Mouse (Mus musculus) left cerebral cortex, adult 18-20 months (tissue): ENCODE measurements at regions not wholly inside any gene's neighbourhood (a gene's known extent, or its start where the extent isn't known, plus 50 kb on each side); places are given as distances from the start of the nearest gene placed in this dataset.
A peak's percentile ranks its signal among the peaks of the same experiment; 100 is the strongest.

Experiments used
- DNase-seq, 2 experiments: peaks; one replicate each; pipeline ENCODE4 v3.0.0; 2021 to 2022; ENCODE audit warnings: low spot score in 2 of 2, mixed read lengths in 1 of 2

DNA sequence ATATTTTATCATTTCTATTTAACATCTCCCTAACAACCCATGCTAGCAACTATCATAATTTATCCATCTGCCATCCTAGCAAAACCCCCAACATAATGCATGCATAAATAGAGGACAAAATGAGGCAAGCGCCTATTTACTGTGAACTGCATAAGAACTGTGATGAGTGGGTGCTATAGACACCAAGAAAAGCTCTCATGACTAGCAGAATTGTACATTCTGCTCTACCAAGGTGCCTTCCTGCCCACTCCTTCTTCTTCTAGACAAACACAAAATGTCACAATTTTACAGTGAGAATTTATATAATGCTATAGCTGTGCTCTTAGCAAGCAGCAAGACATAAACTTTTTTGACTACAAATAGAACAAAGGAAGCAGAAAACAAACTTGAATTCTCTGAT, 305.9 kb downstream of the Brinp1 start:
- peak in 1 of 2 experiments; percentile 22 for DNase-seq

DNA sequence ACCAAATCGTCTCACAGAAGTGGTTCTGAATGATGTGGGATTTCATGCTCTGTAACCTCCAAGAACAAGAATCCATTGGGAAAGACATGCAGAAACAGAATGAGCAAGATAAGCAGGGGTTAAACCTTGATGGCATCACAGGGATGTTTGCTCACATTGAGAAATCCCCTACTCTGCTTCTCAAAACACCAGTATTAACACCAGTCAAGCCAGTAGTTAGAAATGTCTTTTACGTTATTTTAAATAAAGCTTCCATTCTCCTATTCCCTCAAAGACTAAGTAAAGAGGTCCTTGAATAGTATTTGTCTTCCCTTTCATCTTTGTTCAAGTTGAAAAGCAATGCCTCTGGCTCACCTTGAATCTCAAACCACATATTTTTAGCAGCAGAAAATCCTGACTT, 320.9 kb downstream of the Brinp1 start:
- DNase-seq: no peak

DNA sequence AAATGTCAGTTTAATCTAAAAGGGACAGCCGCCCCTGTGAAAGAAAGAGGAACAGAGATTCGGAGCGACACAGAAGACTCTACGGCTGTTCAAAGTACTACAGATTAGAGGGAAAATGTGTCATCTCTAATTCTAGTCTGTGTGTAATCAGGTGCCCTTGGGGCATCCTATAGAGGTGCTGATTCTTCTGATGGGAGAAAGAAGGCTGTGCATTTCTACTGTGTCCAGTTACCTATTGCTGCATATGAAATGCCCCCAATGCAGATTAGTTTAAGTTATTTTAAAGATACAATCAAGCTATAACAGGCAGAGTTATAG, 330.2 kb downstream of the Brinp1 start:
- no peak for DNase-seq

DNA sequence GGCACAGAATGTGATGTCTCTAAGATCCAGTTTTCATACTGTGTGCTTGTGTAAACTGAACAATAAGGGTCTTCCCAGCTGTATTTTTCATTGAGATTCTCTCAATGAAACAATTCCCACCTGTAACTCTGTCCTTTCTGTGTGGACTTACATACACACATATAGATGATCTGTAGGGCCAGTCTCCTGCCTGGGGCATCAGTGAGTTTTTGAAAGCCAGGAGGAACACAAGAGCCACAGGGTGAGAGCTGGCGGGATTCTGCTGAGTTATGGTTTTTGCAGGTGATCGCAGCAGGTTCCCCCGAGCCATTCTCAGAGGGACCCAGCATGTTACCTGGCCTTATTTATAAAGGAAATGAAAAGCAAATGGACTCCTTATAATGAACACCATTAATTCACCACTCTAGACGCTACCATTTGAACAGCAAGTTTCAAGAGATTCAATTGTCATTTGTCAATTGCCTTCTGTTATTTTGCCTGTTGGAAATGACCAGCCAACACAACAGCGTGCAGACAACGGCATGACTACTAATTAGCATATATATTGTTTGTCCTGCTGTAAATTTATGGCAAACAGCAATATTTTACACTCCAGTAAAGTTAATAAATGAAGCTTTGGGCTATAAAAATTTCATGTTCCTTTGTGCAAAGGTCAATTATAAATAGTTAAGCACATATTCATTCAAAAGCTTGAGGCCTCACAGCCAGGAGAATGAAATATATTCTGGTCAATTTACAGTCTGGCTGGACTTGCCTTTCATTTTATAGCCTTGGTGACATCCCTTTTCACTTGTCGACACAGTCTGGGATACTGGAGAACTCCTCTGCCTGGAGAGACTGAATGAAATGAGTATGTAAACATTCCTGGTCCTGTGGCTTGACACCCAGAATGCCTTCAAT, 330.8 kb downstream of the Brinp1 start:
- DNase-seq: no peak

DNA sequence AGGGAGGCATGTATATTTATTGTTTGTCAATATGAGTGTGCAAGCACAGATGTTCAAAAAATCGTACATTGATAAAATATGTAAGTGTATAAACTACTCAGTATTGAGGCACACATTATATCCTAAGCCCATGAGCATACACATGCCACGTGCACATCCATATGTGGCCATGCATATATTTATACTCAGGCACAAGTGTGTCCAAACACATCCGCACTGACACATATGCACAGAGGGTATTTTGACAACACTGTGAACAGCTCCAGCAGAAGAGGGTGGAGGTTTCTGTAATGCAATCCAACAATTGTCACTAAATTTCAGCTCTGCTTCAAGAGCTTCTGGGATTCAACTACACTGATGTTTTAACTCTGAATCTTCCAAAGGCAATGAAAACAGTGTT, 333.6 kb downstream of the Brinp1 start:
- no peak for DNase-seq

DNA sequence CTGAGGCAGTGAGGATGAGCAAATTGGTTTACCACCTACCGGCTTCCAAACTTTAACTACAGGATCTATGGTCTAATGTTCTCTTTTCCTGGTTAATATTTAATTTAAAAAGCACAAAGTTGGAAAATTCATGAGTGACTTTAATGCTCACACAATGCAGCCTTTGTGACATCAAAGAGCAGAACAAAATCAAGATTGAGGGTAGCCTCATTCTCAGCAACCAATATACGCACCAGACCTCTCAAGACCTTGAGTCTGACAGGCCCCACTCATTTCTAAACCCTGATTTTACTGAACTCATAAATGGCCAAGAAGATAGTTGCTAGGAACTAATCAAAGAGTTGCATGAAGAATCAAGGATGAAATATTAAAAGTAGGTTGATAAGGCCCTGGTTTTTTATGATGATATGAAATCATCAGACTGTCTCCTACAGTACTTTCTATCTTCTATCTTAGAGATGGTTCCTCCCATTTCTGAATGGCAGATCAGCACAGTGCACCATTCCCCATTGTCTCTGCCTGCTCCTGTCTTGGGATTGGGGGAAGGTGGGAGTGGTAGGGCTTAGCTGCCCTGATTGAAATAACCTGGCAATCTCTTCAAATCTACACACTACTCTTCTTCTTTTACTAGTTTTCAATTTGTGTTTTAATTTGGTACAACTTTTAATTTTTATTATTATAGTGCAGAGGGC, 338.3 kb downstream of the Brinp1 start:
- no peak for DNase-seq

DNA sequence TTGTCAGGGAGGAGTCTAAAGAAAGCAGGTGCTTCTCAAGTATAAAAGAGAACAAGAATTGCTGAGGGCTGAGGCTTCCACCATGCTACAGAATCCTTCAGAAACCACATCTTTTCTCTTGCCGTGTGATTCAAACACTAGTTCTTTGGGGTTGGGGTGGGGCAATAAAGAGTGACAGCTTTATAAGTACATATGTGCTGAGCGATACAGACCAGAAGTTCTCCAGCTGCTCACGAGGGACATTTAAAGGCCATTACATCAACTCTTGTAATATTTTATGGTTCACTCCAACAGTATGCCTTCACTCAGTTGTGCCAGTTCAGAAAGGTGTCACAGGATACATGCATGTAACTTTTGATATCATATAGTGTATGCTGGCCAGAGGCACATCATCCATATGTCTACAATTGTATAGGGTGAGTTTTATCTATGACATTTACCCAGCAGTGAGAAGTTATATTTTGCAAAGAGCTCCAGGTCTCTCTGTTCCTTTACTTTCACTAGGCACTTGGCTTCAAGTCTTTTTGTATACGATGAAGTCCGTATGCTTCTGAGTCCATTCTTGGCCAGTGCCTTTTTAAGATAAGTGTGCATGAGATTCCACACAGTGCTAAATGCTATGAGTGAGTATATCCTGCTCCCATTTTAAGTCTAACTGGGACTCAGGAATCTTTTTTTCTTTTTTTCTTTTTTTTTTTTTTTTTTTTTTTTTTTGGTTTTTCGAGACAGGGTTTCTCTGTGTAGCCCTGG, 341.8 kb downstream of the Brinp1 start:
- DNase-seq: no peak

DNA sequence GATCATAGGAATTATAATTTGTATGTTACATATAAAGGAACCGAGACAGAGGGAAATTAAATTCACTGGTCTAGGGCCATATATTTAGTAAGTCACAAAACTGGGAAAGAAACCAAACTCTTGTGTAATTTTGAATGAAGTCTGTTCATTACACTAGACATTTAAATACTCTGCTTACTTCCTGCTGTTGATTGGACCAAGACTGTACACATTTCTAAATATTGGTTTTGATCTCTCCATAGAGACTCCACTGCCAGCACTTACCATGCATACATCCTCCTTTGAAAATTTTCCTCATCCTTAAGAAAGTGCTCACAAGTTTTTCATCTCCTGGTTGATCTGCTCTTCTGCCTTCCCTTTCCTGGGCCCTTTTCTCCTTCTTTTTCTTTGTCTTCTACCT, 358.9 kb downstream of the Brinp1 start:
- no peak for DNase-seq

DNA sequence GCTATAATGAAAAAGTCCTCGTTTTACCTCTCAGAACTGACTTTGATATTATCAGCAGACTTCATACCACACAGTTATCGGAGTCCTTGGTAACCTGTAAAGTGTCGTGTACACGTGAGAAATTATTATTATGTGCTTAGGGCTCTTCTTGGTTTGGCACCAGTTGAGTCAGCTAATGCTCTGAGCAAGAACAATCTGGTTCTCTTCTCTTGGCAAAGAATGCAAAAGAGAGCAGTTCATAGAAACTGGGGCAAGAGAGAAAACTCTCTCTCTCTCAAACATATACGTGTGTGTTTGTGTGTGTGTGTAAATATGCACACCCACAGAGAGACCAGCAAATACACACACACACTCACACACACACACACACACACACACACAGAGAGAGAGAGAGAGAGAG, 378.8 kb downstream of the Brinp1 start:
- no peak for DNase-seq

DNA sequence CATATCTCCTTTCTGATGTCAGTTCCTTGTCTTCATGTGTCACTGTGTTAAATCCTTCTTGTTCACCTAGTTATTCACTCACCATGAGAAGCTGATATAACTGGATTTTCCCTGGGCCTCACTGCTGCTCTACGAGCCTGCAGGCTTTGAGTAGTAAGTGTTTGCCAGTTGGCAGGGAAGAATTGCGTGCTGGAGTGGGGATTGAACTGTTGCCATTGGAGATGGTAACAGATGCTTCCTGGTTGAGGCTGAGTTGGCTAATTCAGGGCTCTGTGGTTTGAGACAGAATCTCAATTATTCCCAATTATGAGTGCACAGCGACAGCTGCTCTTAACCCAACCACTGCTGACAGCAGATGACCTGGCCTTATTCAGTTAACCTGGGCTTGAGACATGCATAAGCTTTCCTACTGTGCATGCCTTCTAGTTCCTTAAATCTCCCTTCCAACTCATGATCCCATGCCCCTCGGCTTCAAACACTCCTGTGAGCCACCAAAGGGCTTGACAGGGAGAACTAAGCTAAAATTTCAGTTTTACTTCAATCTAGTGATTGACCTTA, 379.5 kb downstream of the Brinp1 start:
- DNase-seq: peak in 1 of 2 experiments; percentile 3

DNA sequence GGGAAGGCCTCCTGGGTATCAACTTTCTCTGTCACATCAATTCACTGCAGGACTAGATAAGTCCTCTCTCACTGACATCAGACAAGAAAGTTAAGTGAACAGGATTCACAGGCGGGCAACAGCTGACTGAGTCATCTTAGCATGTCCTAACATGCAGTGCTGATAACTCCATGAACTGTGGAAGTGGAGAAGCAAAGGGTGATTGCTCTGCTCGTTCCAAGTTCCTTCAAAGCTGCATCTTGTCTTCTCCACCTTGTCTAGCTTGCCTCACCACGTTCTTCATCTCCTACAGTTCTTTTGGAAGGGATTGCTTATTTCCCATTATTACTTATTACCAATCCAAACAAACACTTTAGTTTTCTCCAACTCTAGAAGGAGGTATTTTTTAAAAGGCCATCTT, 380.9 kb downstream of the Brinp1 start:
- DNase-seq: no peak

DNA sequence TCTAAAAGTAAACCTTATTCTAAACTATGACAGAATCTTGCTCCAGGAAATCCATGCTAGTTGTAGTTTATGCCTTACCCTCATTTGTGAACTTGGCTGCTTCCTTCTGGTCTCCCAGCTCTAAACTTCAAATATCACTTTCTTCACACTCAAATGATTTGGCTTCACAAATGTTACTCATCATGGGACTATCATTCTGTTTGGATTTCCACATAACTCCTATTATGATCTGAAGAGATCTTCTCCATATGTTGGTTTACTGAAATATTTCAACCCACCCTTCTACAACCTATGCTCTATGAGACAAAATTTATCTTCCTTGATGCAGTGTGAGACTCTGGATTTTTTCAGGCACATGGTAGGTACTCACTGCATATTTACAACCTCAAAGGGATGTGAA, 381.7 kb downstream of the Brinp1 start:
- DNase-seq: no peak

DNA sequence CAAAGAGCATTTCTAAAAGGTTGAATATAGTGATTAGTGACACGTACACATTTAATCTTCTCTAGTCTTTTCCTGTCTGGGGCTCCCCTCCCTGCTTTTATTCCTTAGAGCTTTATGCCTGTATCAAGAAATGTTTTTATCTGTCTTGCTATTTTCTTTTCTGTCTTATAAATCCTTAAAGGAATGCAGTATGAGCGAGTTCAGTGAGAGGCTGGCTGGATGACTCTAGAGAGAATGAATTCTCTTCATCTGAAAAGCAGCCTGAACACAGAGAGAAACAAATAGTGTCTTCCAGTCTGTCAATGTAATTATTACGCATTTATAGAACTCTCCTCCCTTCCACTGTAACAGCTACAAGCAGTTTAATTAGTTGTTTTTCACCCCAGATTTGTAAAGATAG, 417.9 kb downstream of the Brinp1 start:
- DNase-seq: no peak

DNA sequence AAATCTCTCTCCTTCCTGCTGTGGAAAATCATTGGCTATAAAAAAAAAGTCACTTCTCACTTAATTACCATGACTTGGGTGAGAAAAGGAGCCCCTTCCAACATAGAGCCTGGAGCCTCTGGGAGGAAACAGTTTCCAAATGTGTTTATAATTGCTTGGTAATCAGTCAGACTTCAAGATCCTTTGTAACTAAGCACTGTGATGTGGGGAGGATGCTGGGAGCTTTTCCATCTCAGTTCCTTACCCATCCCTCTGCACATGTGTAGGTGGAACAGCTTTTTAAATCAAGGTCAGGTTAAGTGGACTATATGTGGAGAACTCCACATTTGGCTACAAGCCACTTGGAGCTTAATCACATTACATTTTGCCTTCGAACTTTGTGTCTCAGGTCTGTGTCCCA, 418.4 kb downstream of the Brinp1 start:
- DNase-seq: no peak

DNA sequence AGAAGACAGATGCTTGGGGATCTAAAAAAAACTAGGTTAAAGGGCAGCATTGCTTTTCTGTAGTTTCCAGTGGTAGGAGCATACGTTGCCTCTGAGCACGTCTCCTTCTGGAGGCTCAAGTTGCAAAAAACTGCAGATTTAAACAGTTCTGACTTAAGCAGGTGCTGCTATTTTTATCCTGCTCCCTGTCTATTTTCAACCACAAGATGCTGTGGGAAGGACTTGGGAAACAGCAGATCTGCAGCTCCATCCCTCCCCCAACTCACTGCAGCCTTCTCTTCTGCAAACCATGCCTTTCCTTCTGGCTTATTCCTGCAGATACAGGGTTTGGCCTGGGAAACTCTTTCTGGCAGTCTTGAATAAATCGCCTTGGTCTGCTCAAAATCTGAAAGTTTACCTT, 422.1 kb downstream of the Brinp1 start:
- DNase-seq: peak in 1 of 2 experiments; percentile 3

DNA sequence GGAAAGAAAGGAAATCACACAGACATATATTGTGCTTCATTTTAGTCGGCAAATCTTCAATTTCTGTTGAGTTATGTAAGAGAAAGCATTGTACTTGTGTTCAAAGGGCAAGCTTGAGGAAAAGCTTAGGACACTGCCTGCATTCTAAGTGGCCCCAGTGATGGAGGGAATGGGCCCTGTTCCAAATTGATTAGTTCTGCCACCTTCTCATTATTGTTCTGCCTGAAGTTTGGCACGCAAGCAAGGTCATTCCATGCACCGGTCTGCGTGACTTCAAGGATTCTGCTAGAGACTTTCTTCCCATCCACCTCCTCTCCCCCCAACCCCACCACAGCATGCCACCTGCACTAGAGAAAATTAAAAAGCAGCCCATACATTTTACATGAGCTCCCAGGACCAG, 466.2 kb downstream of the Brinp1 start:
- no peak for DNase-seq

DNA sequence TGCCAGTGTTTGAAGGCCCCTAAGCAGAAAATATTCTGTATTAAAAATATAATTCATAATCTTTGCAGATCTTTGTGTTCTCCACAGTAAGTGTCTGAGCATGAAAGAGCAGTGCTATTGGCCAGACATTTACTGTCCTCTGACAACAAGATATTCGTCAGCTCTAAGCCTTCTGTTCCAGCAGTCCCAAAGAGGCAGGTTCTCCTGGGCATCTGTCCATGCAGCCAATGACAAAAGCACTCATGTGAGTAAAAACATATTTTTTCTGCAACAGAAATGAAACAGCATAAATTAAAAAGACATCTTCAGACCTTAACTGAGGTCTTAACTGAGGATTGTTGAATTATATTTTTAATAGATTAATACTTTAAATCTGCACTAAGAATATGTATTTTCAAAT, 467.3 kb downstream of the Brinp1 start:
- DNase-seq: no peak

DNA sequence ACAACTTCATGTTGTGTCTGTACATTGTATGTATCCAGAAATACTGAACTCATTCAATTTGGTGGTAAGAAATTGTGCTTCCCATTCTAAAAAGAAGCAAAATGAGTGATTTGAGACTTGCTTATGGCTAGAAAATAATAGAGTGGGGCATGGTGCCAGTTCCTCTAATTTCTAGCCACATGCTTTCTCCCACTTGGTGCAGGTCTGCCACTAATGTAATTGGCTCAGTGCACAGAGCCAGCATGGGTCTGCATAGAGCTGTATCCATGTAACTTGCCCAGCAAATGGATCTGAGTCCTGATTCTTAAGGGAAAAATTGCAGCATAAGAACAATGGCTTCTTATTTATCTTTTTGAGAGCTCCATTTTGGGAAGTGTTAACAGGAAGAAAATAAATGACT, 492.4 kb downstream of the Brinp1 start:
- DNase-seq: no peak

DNA sequence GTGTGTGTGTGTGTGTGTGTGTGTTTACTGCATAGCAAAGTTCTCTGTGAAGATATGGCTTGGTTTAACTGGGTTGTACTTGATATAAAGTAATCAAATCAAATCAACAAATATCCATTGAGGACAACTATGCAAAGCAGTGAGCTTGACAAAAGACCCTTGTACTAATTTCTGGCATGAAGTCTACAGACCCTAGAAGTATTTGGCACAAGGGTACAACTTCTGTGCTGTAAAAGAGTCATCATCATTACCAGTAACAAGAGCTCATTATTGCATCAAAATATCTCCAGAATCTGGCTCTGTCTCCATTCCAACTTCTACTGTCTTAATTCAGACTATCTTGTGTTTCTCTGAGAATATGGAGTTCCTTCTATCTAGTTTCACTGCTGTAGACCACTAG, 538.2 kb downstream of the Brinp1 start:
- no peak for DNase-seq

DNA sequence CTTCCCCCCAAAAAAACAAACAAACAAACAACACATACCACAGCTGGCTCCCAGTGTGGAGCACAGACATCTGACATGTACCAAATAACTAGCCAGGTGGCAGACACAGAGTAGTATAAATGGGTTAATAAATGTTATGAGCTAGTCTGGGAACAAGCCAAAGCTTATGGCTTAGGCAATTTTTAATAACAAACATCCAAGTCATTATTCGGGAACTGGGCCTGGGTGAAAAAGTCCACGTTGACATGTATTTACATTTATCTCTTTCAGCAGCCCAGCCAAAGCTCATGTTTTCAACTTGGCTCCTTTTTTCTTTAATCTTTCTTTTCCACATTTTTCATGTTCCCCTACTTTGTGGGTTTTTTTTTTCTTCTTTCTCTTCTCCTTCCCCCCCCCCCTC, 543.4 kb downstream of the Brinp1 start:
- no peak for DNase-seq

DNA sequence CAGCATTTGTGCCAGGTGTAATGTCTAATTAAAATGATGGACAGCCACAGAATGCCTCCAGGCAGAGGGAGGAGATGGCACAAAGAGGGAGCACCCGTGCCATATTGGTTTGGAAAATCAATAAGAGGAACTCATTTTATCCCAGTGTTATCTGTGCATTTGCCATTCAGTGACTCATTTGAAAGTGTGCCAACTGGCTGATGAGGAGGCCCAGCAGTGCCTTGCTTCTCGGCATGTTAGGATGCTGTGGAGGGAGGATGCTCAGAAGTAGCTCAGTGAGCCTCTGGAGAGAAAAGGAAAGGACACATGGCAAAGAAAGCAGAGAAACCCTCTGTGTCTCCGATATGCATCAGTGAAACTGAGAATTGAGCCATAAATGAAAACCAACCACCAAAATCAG, 549.8 kb downstream of the Brinp1 start:
- no peak for DNase-seq

DNA sequence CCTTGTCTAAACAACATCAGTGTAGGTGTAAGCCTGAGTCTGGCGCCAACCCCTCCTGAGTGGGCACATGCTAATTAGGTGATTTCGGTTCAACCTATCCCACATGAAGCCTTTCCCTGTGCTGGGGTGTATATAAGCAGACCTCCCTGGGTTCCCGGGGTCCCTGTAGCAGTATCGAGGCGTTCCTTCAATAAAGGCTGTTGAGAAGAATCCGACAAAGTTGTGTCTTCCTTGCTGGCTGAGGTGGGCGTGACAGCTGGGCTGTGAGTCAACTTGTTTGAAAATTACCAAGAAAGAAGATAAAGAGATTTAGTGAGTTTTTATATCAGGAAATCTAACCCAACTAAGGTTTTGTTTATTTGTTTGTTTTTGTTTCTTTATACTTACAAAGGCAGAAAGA, 567.1 kb downstream of the Brinp1 start:
- DNase-seq: peak; percentile 32 to 64
